ENCODE assay signal across 8 mouse cellular contexts in genomic region chr15:80707088-80707487, GRCm38 (mm10). TPM values are rescaled to one million over a fixed set of nuclear protein-coding genes. Genes with fewer than 3 reads are reported as not detected.
A peak's percentile ranks its signal among the peaks of the same experiment; 100 is the strongest.
DNase-seq lines count a peak whose midpoint lies in the region; ATAC-seq and TF ChIP-seq lines count a peak whose summit lies in the region.

No protein-coding gene starts in this region.

- no peak for TF ChIP-seq CTCF in gastrocnemius, adult 2 months (IDR thresholded peaks at IDR 0.05)

- no peaks in the 10 kb centered on the region for H3K27me3 ChIP-seq in forebrain, embryonic 11.5 days (ENCODE audit: control insufficient read depth, insufficient read depth, low read length)
- H3K27me3 ChIP-seq in forebrain, embryonic 10.5 days (ENCODE audit: poor library complexity, severe bottlenecking): no peaks in the 10 kb centered on the region
- no peaks in the 10 kb centered on the region for H3K27me3 ChIP-seq in intestine, embryonic 16.5 days (replicated peaks; ENCODE audit: control insufficient read depth, insufficient read depth, low read length)
- H3K27me3 ChIP-seq in liver, embryonic 13.5 days: no peaks in the 10 kb centered on the region

- H3K36me3 ChIP-seq in forebrain, embryonic 11.5 days (ENCODE audit: control insufficient read depth, insufficient read depth, low read length): no peaks in the 10 kb centered on the region
- no peaks in the 10 kb centered on the region for H3K36me3 ChIP-seq in forebrain, embryonic 10.5 days (replicated peaks)
- no peaks in the 10 kb centered on the region for H3K36me3 ChIP-seq in intestine, embryonic 16.5 days (ENCODE audit: control insufficient read depth, insufficient read depth, low read length)
- no peaks in the 10 kb centered on the region for H3K36me3 ChIP-seq in liver, embryonic 13.5 days

- H3K9me3 ChIP-seq in forebrain, embryonic 11.5 days (ENCODE audit: control insufficient read depth, low read length): no peaks in the 10 kb centered on the region
- H3K9me3 ChIP-seq in forebrain, embryonic 10.5 days: no peaks in the 10 kb centered on the region
- H3K9me3 ChIP-seq in intestine, embryonic 16.5 days (ENCODE audit: control insufficient read depth, low read length): no peaks in the 10 kb centered on the region
- no peaks in the 10 kb centered on the region for H3K9me3 ChIP-seq in liver, embryonic 13.5 days (replicated peaks)

- H3K27ac ChIP-seq in forebrain, embryonic 11.5 days (ENCODE audit: low read depth, low read length): no peak overlapping the region
- no peak overlapping the region for H3K27ac ChIP-seq in forebrain, embryonic 10.5 days
- H3K27ac ChIP-seq in gastrocnemius, adult 2 months: peak overlapping the region; percentile 75
- H3K27ac ChIP-seq in intestine, embryonic 16.5 days (ENCODE audit: low read length): peak overlapping the region; percentile 84
- H3K27ac ChIP-seq in liver, embryonic 13.5 days: peak overlapping the region; percentile 23; the same call in 1 of the 2 replicates

- DNase-seq in forebrain, embryonic 11.5 days (ENCODE audit: low spot score): peak; percentile 38
- DNase-seq in forebrain, embryonic 10.5 days (ENCODE audit: extremely low spot score, low spot score): no peak
- peak; percentile 71 for DNase-seq in adrenal gland, postnatal 25 days
- peak; percentile 71 for DNase-seq in gastrocnemius, adult 2 months
- DNase-seq in liver, embryonic 13.5 days: no peak
- peak; percentile 73 to 77 for DNase-seq in right cerebral cortex, postnatal 10 days (ENCODE audit: low spot score in 2 of 2)
- no peak for DNase-seq in layer of hippocampus, postnatal 36 days

- no peak overlapping the region for H3K4me2 ChIP-seq in forebrain, embryonic 11.5 days (ENCODE audit: low read depth, low read length, severe bottlenecking)
- peak overlapping the region; percentile 68; the same call in 1 of the 2 replicates for H3K4me2 ChIP-seq in intestine, embryonic 16.5 days (ENCODE audit: low read depth, low read length)
- H3K4me2 ChIP-seq in liver, embryonic 13.5 days: no peak overlapping the region

- H3K9ac ChIP-seq in forebrain, embryonic 11.5 days (ENCODE audit: low read length): no peak overlapping the region
- H3K9ac ChIP-seq in intestine, embryonic 16.5 days (ENCODE audit: low read depth, low read length): 0 out of 2 replicates have a peak overlapping the region, but pooled peaks have one; percentile 23
- peak overlapping the region; percentile 29; the same call in 1 of the 2 replicates for H3K9ac ChIP-seq in liver, embryonic 13.5 days

- peaks cover 5% of the 10 kb centered on the region; the same call in 1 of the 2 replicates for H3K4me1 ChIP-seq in forebrain, embryonic 11.5 days (replicated peaks; ENCODE audit: control insufficient read depth, insufficient read depth, low read length)
- H3K4me1 ChIP-seq in forebrain, embryonic 10.5 days: peaks cover 31% of the 10 kb centered on the region
- H3K4me1 ChIP-seq in intestine, embryonic 16.5 days (ENCODE audit: control insufficient read depth, insufficient read depth, low read length): peaks cover 16% of the 10 kb centered on the region
- H3K4me1 ChIP-seq in liver, embryonic 13.5 days (replicated peaks): peaks cover 34% of the 10 kb centered on the region

- 87% methylated on average over 8 of the region's 8 CpGs for WGBS in forebrain, embryonic 11.5 days
- WGBS in forebrain, embryonic 10.5 days: 89% methylated on average over 8 of the region's 8 CpGs
- 39% methylated on average over 8 of the region's 8 CpGs for WGBS in intestine, embryonic 16.5 days
- WGBS in liver, embryonic 13.5 days (ENCODE audit: insufficient replicate concordance): 64% methylated on average over 8 of the region's 8 CpGs

- intact Hi-C loops in gastrocnemius, adult 2 months (cut with DNase I): loop anchor here (5.0 to 10.0 kb wide), 5 partner anchors 75 to 772 kb away; partner anchors contain the start of gene Adsl

- no peak overlapping the region for H3K4me3 ChIP-seq in forebrain, embryonic 11.5 days (ENCODE audit: low read depth, low read length)
- H3K4me3 ChIP-seq in forebrain, embryonic 10.5 days: no peak overlapping the region
- H3K4me3 ChIP-seq in gastrocnemius, adult 2 months: peak overlapping the region; percentile 69
- no peak overlapping the region; the same call in 1 of the 2 replicates for H3K4me3 ChIP-seq in intestine, embryonic 16.5 days (ENCODE audit: low read length)
- H3K4me3 ChIP-seq in liver, embryonic 13.5 days (replicated peaks): no peak overlapping the region

- ATAC-seq in forebrain, embryonic 11.5 days (replicated peaks; ENCODE audit: low FRiP score): no peak
- ATAC-seq in intestine, embryonic 16.5 days: no peak
- no peak for ATAC-seq in liver, embryonic 13.5 days (ENCODE audit: low read depth)

RNA-seq across cellular contexts. Expression of gene Tnrc6b, which starts 4.0 kb away (rescaled TPM):
- polyA plus RNA-seq in forebrain, embryonic 11.5 days (2014; fragmentation: Nextera tagmentation; extraction: Ambion mirVana): 20.8 and 23.3 TPM in 2 replicates
- polyA plus RNA-seq in forebrain, embryonic 10.5 days (2016; fragmentation: Nextera tagmentation; extraction: Ambion mirVana): 40.5 and 43.4 TPM in 2 replicates
- 75.0 and 83.4 TPM in 2 replicates for total RNA-seq in adrenal gland, postnatal 25 days (2021)
- total RNA-seq in gastrocnemius, adult 2 months (2021): 10 to 100 TPM; 48.5 to 55.6 TPM
- polyA plus RNA-seq in intestine, embryonic 16.5 days (2015; fragmentation: Nextera tagmentation; extraction: Ambion mirVana): 18.0 and 18.2 TPM in 2 replicates
- 18.7 and 23.6 TPM in 2 replicates for polyA plus RNA-seq in liver, embryonic 13.5 days (2015; fragmentation: Nextera tagmentation; extraction: Ambion mirVana)
- total RNA-seq in layer of hippocampus, postnatal 36 days (2021): 100 to 1,000 TPM in 1 of 2 experiments, 10 to 100 TPM in 1; 97.8 to 105 TPM

RNA-seq across cellular contexts. Expression of gene Fam83f, which starts 35.4 kb away (rescaled TPM):
- polyA plus RNA-seq in forebrain, embryonic 11.5 days (2014; fragmentation: Nextera tagmentation; extraction: Ambion mirVana): 0.32 and 0.51 TPM in 2 replicates
- 0.37 and 0.68 TPM in 2 replicates for polyA plus RNA-seq in forebrain, embryonic 10.5 days (2016; fragmentation: Nextera tagmentation; extraction: Ambion mirVana)
- total RNA-seq in adrenal gland, postnatal 25 days (2021): 0.15 TPM in 1 of 2 replicates, not detected in the other
- under 1 TPM in 1 of 2 experiments, not detected in 1; 0.10 TPM for total RNA-seq in gastrocnemius, adult 2 months (2021)
- 24.9 and 29.2 TPM in 2 replicates for polyA plus RNA-seq in intestine, embryonic 16.5 days (2015; fragmentation: Nextera tagmentation; extraction: Ambion mirVana)
- polyA plus RNA-seq in liver, embryonic 13.5 days (2015; fragmentation: Nextera tagmentation; extraction: Ambion mirVana): 0.73 and 0.83 TPM in 2 replicates
- not detected for total RNA-seq in layer of hippocampus, postnatal 36 days (2021)

Comparison
In these comparisons a context has a peak if more than half of its experiments do, and no peak if none do; other contexts are left out.
1. DNase-seq: peak in forebrain, embryonic 11.5 days (single experiment), adrenal gland, postnatal 25 days (single experiment), gastrocnemius, adult 2 months (single experiment) and right cerebral cortex, postnatal 10 days (2 of 2); none in forebrain, embryonic 10.5 days (single experiment), liver, embryonic 13.5 days (single experiment) and layer of hippocampus, postnatal 36 days (0 of 2).
2. H3K27ac ChIP-seq: peak in gastrocnemius, adult 2 months (single experiment), intestine, embryonic 16.5 days (single experiment) and liver, embryonic 13.5 days (single experiment); none in forebrain, embryonic 11.5 days (single experiment) and forebrain, embryonic 10.5 days (single experiment).
3. RNA of gene Fam83f, which starts 35.4 kb away (polyA plus RNA-seq): 24.9 to 29.2 TPM in intestine, embryonic 16.5 days; 0.73 to 0.83 TPM in liver, embryonic 13.5 days, 0.37 to 0.68 TPM in forebrain, embryonic 10.5 days and 0.32 to 0.51 TPM in forebrain, embryonic 11.5 days; every median in the first group is over 10 times any median in the second.